Mouse (Mus musculus): ENCODE measurements around the gene Alkbh1. TPM values are rescaled to one million over a fixed set of nuclear protein-coding genes. Genes with fewer than 3 reads are reported as not detected.
A peak's percentile ranks its signal among the peaks of the same experiment; 100 is the strongest.

The Alkbh1 gene
- polyA plus RNA-seq, 1 experiment from 2014 or later: 36.3 TPM

DNA sequence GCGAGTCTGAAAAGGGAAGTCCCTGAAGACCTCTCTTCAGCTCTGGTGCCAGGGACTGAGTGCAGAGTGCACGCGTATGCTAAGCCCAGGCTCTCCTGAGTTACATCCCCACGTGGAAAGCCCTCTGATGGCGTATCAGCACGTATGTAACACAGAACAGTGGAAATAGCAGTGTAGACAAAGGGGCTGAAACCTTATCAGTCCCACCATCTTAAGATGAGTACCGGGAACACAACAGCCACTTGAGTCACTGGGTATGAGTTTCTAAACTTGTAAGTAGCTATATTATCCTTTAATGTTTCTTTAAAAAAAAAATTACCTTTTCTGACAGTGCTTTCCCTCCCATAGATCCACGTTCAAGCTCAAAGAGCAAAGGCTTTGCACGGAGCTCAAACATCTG lies 5.6 kb upstream of the Alkbh1 start:
- Histone ChIP-seq H3K4me1 (replicated peaks; ENCODE audit: control insufficient read depth, insufficient read depth, low read length) (peaks cover 6% of the 10 kb centered on the region), H3K27me3 (ENCODE audit: control insufficient read depth, insufficient read depth, low read length) (no peaks in the 10 kb centered on the region), H3K9me3 (ENCODE audit: control insufficient read depth, low read length) (no peaks in the 10 kb centered on the region), H3K27ac (no peak overlapping the region), H3K9ac (no peak overlapping the region), H3K4me2 (replicated peaks) (no peak overlapping the region), H3K4me3 (replicated peaks; ENCODE audit: low read length) (no peak overlapping the region), H3K36me3 (replicated peaks; ENCODE audit: control insufficient read depth, insufficient read depth) (peaks cover 81% of the 10 kb centered on the region)
- ATAC-seq (ENCODE audit: low FRiP score) (no peak), DNase-seq (ENCODE audit: low spot score) (no peak)
- WGBS: 93% methylated on average over 9 of the region's 9 CpGs

DNA sequence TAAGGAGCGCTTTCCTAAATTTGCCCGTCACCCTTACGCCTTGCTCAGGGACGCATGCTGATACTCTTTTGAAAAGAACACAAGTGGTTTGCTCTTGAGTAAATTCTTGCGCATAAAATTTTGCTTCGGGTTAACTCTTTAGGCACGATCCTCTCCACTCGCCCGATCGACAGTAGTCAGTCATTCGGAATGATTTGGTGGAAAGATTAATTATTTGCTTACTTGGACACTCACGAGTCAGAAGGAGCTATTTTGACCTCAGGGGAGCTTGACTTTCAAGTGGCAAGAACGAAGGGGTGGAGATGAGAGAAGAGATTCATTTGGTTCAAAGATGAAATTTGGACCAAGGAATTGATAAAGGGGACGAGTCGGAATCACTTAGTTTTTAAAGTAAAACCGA lies 394 bp upstream of the Alkbh1 start:
- Histone ChIP-seq H3K4me3 (replicated peaks; ENCODE audit: low read length) (peak overlapping the region; percentile 78), H3K4me1 (replicated peaks; ENCODE audit: control insufficient read depth, insufficient read depth, low read length) (peaks cover 21% of the 10 kb centered on the region), H3K36me3 (replicated peaks; ENCODE audit: control insufficient read depth, insufficient read depth) (peaks cover 53% of the 10 kb centered on the region), H3K27ac (no peak overlapping the region), H3K27me3 (ENCODE audit: control insufficient read depth, insufficient read depth, low read length) (no peaks in the 10 kb centered on the region), H3K9ac (peak overlapping the region; percentile 80), H3K9me3 (ENCODE audit: control insufficient read depth, low read length) (no peaks in the 10 kb centered on the region), H3K4me2 (replicated peaks) (peak overlapping the region; percentile 87)
- DNase-seq (ENCODE audit: low spot score) (peak; percentile 42), ATAC-seq (ENCODE audit: low FRiP score) (peak; percentile 1; the same call in 1 of the 2 replicates)
- WGBS: 4% methylated on average over 16 of the region's 16 CpGs

DNA sequence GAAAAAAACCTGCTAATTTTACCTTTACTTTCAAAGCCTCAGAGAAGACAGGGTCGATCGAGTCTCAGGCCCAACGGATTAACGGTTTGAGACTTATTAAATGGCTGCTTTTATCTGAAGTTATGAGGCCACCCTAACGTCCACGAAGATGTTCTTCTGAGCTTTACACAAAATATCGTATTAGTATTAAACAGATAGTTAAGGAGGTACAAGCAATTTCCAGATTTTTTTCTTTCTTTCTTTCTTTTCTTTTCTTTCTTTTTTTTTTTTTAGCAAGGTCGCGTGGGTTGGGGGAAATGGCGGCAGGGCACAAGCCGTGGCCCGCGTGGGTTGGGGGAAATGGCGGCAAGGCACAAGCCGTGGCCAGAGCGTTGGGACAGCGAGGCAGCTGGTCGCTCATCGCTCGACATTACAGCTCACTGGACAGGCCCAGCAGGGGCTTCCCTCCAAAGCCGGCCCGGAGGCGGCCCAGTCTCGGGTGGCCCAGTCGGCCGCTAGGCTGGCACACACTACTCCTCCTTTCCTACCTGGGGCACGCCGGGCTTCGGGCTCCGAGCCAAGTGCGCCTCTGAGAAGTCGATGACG lies 610 bp downstream of the Alkbh1 start:
- peak; percentile 90 for ATAC-seq (ENCODE audit: low FRiP score)
- Histone ChIP-seq H3K4me2 (replicated peaks) (peak overlapping the region; percentile 87), H3K9me3 (ENCODE audit: control insufficient read depth, low read length) (no peaks in the 10 kb centered on the region), H3K4me1 (replicated peaks; ENCODE audit: control insufficient read depth, insufficient read depth, low read length) (peaks cover 21% of the 10 kb centered on the region), H3K36me3 (replicated peaks; ENCODE audit: control insufficient read depth, insufficient read depth) (peaks cover 53% of the 10 kb centered on the region), H3K9ac (peak overlapping the region; percentile 80), H3K4me3 (replicated peaks; ENCODE audit: low read length) (peak overlapping the region; percentile 78), H3K27me3 (ENCODE audit: control insufficient read depth, insufficient read depth, low read length) (no peaks in the 10 kb centered on the region), H3K27ac (peak overlapping the region; percentile 82)
- DNase-seq (ENCODE audit: low spot score): peak; percentile 27
- under 1% methylated on average over 33 of the region's 33 CpGs for WGBS

DNA sequence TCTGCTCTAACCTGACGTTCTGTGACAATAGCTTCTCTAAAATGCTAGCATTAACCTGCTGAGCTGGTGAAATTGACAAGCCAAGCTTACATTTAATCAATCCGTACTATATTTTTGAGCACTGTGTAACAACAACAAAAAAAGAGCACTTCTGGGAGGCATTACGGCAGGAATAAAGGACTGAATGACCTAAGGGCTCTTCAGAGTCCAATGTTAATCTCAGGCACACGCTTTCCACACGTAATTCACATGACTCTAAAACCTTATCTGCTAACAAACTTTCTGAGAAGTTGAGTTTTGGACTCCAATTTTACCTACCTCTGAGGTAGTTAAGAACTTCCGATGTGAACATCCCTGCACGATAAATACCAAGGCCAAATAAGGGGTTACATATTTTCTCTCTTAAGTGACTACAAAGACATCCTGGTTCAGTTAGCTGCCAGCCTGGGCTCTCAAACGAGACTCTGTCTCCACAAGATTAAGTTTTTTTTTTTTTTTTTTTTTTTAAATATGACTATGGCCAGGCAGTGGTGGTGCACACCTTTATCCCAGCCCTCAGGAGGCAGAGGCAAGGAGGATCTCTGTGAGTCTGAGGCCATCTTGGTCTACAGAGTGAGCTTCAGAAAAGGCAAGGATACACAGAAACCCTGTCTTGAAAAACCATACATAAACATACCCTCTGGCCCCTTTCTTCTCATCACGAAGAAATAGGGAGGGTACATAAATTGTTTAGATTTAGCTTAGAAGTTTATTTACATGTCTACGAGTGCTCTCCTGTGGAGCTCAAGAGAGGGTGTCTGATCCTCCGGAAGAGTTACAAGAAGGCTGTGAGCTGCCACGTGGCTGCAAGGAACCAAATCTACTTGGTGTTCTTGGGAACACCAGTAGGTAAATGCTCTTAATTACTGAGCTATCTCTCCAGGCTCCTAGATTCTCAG lies 1.4 kb downstream of the Alkbh1 start:
- no peak for DNase-seq (ENCODE audit: low spot score)
- Histone ChIP-seq H3K36me3 (replicated peaks; ENCODE audit: control insufficient read depth, insufficient read depth) (peaks cover 53% of the 10 kb centered on the region), H3K9me3 (ENCODE audit: control insufficient read depth, low read length) (no peaks in the 10 kb centered on the region), H3K9ac (peak overlapping the region; percentile 80), H3K27ac (no peak overlapping the region), H3K4me2 (replicated peaks) (peak overlapping the region; percentile 87), H3K4me3 (replicated peaks; ENCODE audit: low read length) (peak overlapping the region; percentile 78), H3K4me1 (replicated peaks; ENCODE audit: control insufficient read depth, insufficient read depth, low read length) (peaks cover 21% of the 10 kb centered on the region), H3K27me3 (ENCODE audit: control insufficient read depth, insufficient read depth, low read length) (no peaks in the 10 kb centered on the region)
- ATAC-seq (ENCODE audit: low FRiP score): no peak
- 36% methylated on average over 12 of the region's 12 CpGs for WGBS

DNA sequence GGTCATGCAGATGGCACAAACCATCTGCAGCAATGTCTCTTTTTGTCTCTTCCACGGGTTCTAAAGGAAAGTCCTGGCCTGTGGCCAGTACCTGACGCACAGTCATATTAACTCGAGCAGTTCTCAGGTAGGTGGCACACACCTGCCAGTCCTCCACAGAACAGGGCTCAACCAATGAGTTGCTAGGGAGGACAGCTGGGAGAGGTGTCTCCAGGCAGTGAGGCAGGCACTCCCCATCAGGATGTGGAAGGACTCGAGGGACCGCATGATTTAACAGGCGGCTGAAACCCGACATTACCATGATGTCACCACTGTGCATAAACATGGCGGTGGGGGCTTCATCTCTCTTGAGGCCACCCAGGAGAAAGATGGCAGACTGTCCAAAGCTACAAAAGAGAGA lies 14.9 kb downstream of the Alkbh1 start:
- no peak overlapping the region for H3K9ac ChIP-seq

DNA sequence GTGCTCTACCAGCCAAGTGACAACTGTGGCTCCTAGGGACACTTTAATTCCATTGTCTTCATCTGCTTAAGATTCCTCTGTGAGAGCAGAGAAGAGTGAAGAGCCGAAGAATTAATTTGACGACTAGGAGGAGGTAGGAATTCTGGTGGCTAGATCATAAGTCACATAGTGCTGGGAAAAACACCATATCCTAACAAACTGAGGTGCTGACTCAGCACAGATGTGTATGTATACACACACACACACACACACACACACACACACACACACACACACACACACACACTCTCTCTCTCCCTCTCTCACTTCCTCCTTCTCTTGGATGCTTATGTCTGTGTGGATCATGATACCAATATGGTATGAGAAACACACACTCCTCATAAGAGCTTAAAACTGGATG lies 15.5 kb downstream of the Alkbh1 start:
- WGBS: 92% methylated on average over 2 of the region's 2 CpGs
- H3K36me3 ChIP-seq (replicated peaks; ENCODE audit: control insufficient read depth, insufficient read depth): peaks cover 80% of the 10 kb centered on the region

More for the DNA sequence above, 14.9 kb downstream of the Alkbh1 start:
- no peaks in the 10 kb centered on the region; the same call in 1 of the 2 replicates for H3K4me1 ChIP-seq (replicated peaks; ENCODE audit: control insufficient read depth, insufficient read depth, low read length)
- no peak for DNase-seq (ENCODE audit: low spot score)
- no peaks in the 10 kb centered on the region for H3K27me3 ChIP-seq (ENCODE audit: control insufficient read depth, insufficient read depth, low read length)
- no peak overlapping the region for H3K27ac ChIP-seq
- 86% methylated on average over 8 of the region's 8 CpGs for WGBS
- no peaks in the 10 kb centered on the region for H3K9me3 ChIP-seq (ENCODE audit: control insufficient read depth, low read length)
- no peak for ATAC-seq (ENCODE audit: low FRiP score)
- no peak overlapping the region for H3K4me3 ChIP-seq (replicated peaks; ENCODE audit: low read length)
- H3K36me3 ChIP-seq (replicated peaks; ENCODE audit: control insufficient read depth, insufficient read depth): peaks cover 86% of the 10 kb centered on the region
- H3K4me2 ChIP-seq (replicated peaks): no peak overlapping the region

DNA sequence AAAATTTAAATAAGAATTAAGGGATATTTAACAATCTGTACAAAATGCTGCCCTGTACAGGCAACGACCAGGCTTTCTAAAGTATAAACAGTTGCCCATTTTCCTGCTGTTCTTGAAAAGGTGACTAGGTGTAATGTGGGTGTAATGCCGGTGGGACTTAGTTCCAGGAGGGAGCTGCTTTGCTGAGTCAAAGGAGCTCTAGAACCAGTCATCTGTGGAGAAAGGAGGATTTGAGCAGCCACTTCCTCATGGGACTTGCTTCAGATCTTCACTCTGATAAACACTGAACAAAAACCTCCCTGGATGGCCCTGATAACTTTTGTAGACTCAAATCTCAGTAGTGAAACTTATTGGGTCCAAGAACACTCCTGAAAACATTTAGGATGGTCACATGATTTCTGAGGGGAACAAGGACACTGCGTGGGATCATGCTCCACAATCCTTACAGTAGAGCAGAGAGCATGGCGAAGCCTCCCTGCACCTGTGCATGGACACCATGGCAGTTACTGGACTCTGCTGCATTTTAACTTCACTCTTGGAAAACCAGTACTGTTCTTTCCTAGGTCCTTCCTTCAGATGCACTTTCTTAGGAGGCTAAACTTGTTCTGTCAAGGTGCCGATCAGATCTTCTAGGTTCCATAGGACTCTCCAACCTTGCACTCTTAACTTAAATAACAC lies 17.3 kb downstream of the Alkbh1 start:
- Histone ChIP-seq H3K27me3 (ENCODE audit: control insufficient read depth, insufficient read depth, low read length) (no peaks in the 10 kb centered on the region), H3K36me3 (replicated peaks; ENCODE audit: control insufficient read depth, insufficient read depth) (peaks cover 66% of the 10 kb centered on the region), H3K4me2 (replicated peaks) (no peak overlapping the region), H3K4me3 (replicated peaks; ENCODE audit: low read length) (no peak overlapping the region), H3K27ac (no peak overlapping the region), H3K9ac (no peak overlapping the region), H3K9me3 (ENCODE audit: control insufficient read depth, low read length) (no peaks in the 10 kb centered on the region), H3K4me1 (replicated peaks; ENCODE audit: control insufficient read depth, insufficient read depth, low read length) (no peaks in the 10 kb centered on the region; the same call in 1 of the 2 replicates)
- no peak for DNase-seq (ENCODE audit: low spot score)
- WGBS: 93% methylated on average over 5 of the region's 5 CpGs
- ATAC-seq (ENCODE audit: low FRiP score): no peak

More for the DNA sequence above, 15.5 kb downstream of the Alkbh1 start:
- no peak for DNase-seq (ENCODE audit: low spot score)
- Histone ChIP-seq H3K9me3 (ENCODE audit: control insufficient read depth, low read length) (no peaks in the 10 kb centered on the region), H3K9ac (no peak overlapping the region), H3K4me1 (replicated peaks; ENCODE audit: control insufficient read depth, insufficient read depth, low read length) (no peaks in the 10 kb centered on the region; the same call in 1 of the 2 replicates), H3K4me3 (replicated peaks; ENCODE audit: low read length) (no peak overlapping the region), H3K27ac (no peak overlapping the region), H3K27me3 (ENCODE audit: control insufficient read depth, insufficient read depth, low read length) (no peaks in the 10 kb centered on the region), H3K4me2 (replicated peaks) (no peak overlapping the region)
- no peak for ATAC-seq (ENCODE audit: low FRiP score)

DNA sequence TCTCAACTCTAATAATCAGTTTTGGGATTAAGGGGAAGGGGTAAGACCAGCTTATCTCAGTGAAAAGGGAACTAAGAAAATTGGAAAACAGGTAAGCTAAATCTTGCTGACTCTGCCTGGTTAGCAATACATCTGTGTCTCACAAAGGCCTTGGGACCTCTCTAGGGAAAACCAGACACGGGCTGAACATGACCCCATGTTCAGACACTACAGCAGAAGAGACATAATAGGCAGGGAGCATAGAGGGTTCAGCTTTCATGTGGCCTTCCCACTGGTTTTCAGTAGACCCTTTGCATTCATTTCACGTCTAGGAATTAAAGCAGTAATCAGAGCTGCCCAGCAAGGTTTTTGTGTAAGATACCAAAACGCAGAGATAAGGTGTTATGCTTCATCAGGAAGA lies 19.3 kb downstream of the Alkbh1 start:
- no peak for DNase-seq (ENCODE audit: low spot score)
- 22% methylated on average over 3 of the region's 3 CpGs for WGBS
- no peak for ATAC-seq (ENCODE audit: low FRiP score)
- Histone ChIP-seq H3K4me3 (replicated peaks; ENCODE audit: low read length) (no peak overlapping the region), H3K4me1 (replicated peaks; ENCODE audit: control insufficient read depth, insufficient read depth, low read length) (peaks cover 5% of the 10 kb centered on the region), H3K36me3 (replicated peaks; ENCODE audit: control insufficient read depth, insufficient read depth) (peaks cover 47% of the 10 kb centered on the region), H3K4me2 (replicated peaks) (no peak overlapping the region), H3K9me3 (ENCODE audit: control insufficient read depth, low read length) (no peaks in the 10 kb centered on the region), H3K27ac (peak overlapping the region; percentile 38; the same call in 1 of the 2 replicates), H3K9ac (no peak overlapping the region), H3K27me3 (ENCODE audit: control insufficient read depth, insufficient read depth, low read length) (no peaks in the 10 kb centered on the region)

DNA sequence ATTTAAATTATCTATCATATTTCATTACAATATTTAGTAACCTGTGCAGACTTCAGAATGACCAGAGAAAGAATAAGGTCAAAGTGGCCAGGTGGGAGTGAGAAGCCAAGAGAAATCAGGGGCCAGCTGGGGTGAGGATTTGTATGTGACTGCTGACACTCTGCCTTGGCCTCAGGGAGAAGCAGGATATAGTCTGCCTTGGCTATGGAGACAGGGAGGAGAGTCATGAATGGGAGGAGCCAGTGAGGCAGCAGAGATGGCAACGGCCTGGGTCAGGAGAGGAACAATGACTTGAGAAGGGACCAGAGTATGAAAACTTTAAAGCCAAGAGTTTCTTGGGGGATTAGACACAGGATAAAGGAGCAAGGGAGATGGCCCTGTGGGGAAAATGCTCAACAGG lies 20.1 kb downstream of the Alkbh1 start:
- no peak overlapping the region for H3K9ac ChIP-seq
- ATAC-seq (ENCODE audit: low FRiP score): no peak
- peaks cover 13% of the 10 kb centered on the region for H3K4me1 ChIP-seq (replicated peaks; ENCODE audit: control insufficient read depth, insufficient read depth, low read length)
- 43% methylated on average over 1 of the region's 1 CpGs for WGBS
- no peaks in the 10 kb centered on the region for H3K9me3 ChIP-seq (ENCODE audit: control insufficient read depth, low read length)
- DNase-seq (ENCODE audit: low spot score): no peak
- no peak overlapping the region for H3K4me2 ChIP-seq (replicated peaks)
- H3K4me3 ChIP-seq (replicated peaks; ENCODE audit: low read length): no peak overlapping the region
- H3K27me3 ChIP-seq (ENCODE audit: control insufficient read depth, insufficient read depth, low read length): no peaks in the 10 kb centered on the region
- peaks cover 39% of the 10 kb centered on the region for H3K36me3 ChIP-seq (replicated peaks; ENCODE audit: control insufficient read depth, insufficient read depth)
- no peak overlapping the region for H3K27ac ChIP-seq
